Mouse (Mus musculus) heart, adult 18-20 months (tissue): Measurements from ENCODE around the gene Galnt17. TPM values are rescaled to one million over a fixed set of nuclear protein-coding genes. Genes with fewer than 3 reads are reported as not detected.

ENCODE experiments used
- DNase-seq, 2 experiments: peaks; one replicate each; pipeline ENCODE4 v3.0.0; 2021 to 2022; ENCODE audit warnings: mixed read lengths in 1 of 2
- total RNA-seq, 2 experiments: library from RNA; stranded (reverse); gene quantifications; 2 replicates each; pipeline ENCODE4 v1.2.3; 2021

Gene Galnt17
- total RNA-seq, 2 experiments from 2014 or later: 3.2 to 4.0 TPM

DNA sequence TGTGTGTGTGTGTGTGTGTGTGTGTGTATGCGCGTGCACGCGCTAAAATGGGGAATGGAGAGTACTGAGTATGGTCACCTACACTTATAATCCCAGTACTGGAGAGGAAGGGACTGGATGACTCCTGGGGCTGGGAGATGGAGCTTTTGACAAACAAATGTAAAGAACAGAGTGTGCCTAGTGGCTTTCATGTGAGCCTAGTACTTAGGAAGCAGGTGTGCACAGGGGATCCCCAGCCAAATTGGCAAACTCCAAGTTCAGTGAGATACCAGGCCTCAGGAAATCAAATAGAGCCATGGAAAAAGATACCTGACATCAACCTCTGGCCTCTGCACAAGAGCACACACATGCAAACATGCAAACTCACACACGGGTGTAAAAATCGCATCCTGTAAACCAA, 61.7 kb downstream of the Galnt17 start:
- no peak for DNase-seq

DNA sequence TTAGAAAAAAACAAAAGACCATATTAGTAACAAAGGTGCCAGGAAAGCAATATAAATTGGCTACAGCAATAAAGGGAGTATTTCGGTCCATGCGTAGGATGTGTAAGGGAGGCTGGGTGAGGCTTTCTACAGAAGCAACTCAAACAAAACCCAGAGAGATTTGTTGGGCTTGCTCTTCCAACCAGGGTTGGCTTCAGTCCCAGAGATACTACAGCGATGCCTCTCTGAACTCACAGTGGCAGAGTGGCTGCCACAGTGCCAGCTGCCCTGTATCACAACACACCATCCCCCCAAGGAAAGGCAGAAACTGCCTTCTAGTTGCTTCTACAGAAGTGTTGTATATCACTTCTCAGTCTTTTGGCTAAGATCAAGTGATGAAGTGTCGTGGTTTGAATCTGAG, 66.6 kb downstream of the Galnt17 start:
- DNase-seq: no peak

DNA sequence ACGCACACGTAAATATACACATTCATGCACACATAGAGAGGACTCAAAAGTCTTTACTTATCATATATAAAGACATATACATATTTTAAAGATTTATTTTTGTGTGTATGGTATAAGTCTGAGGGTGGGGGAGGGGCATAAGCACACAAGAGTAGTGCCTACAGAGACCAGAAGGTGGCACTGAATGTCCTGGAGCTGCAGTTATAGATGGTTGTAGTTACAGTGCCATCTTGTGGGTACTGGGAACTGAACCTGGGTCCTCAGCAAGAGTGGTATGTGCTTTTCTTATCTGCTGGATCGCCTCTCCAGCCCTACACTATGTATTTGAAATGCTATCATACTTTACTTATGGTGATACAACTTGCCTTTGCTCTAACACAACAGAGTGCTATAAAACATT, 68.5 kb downstream of the Galnt17 start:
- no peak for DNase-seq

DNA sequence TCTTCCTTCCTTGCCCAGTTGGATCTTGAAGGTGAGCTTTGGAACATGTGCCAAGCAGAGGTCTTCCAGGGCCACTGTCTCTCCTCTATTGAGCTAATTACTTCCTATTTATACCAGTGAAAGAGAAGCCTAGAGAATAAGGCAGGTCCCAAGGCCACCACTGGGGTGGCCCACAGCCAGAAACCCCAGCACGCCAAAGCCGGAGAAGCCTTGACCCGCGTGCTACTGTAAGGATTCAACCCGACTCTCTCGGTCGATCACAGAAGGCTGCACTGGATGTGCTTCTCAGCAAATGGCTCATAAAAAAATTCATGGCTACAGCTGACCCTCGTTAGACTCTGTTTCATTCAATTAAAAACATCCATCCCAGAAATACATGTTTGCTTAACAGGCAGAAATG, 71.4 kb downstream of the Galnt17 start:
- DNase-seq: no peak

DNA sequence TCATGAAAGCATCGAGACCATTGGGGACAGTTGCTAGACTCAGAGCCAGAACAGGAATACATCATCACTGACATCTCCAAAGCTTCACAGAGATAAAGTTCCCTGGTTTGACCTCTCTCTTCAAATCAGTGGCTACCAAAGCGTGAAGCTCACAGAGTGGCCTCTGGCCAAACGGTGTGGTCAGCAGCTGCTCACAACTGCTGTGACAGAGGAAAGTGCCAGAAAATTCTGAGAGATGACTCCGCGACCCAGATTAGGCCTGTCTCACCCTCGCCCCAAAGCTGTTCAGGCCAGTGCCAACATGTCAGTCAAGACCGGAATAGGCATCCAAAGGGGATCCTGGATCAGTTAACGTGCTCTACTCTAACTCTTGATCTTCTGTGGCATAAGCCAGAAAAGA, 74.5 kb downstream of the Galnt17 start:
- DNase-seq: peak; percentile 48 to 55

DNA sequence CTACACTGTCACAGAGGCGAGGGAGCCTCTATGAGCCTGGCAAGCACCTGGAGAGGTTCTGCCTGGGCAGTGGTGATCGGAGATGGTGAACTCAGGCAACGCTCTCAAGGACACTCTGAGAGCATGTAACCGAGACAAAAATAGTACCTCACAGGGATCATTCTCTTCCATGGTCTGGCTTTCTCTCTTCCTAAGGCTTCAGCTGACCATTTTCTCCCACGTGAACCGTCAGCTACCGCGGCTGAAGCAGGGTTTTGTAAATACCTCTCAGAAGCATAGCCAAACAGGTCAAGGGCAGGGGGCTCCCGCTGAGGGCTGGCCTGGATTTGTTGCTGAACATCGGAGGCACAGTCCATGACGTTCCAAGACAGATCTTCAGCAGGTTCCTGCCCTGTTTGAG, 77.2 kb downstream of the Galnt17 start:
- peak; percentile 66 to 74 for DNase-seq

DNA sequence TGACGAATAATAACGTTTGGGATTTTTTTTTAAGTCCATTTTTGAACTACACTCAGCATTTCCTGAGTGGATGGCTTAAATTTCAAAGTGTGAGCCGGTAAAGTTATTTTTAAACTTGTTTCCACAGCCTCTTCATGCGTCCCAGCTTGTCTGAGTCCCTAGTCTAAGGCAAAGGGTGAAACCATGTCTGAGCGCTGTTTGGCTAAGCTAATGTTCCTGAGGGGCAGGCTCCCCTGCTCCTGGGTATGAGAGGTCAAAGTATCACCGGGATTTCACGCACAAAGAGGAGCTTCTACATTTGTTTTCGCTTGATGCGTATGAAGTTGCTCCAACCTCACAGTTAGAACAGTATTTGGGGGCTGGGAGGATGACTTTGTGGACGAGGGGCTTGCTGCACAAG, 78.6 kb downstream of the Galnt17 start:
- peak; percentile 26 to 43 for DNase-seq

DNA sequence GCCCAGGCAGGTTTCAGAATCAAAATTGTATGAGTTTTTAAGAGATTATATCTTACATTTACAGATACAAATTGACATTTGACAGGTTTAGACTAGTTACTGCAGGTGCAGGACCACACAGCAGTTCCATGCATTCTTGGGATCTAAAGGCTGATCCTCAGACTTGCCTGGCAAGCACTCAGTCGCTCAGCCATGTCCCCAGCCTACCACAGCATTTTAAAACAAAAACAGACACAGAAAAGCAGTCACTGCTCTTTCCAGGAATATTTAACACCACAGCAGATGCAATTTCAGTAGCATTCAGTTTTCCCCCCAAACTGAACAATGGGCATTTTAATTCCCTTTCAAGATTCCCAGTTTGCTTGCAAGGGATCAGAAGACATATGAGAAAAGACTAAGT, 84.9 kb downstream of the Galnt17 start:
- no peak for DNase-seq

DNA sequence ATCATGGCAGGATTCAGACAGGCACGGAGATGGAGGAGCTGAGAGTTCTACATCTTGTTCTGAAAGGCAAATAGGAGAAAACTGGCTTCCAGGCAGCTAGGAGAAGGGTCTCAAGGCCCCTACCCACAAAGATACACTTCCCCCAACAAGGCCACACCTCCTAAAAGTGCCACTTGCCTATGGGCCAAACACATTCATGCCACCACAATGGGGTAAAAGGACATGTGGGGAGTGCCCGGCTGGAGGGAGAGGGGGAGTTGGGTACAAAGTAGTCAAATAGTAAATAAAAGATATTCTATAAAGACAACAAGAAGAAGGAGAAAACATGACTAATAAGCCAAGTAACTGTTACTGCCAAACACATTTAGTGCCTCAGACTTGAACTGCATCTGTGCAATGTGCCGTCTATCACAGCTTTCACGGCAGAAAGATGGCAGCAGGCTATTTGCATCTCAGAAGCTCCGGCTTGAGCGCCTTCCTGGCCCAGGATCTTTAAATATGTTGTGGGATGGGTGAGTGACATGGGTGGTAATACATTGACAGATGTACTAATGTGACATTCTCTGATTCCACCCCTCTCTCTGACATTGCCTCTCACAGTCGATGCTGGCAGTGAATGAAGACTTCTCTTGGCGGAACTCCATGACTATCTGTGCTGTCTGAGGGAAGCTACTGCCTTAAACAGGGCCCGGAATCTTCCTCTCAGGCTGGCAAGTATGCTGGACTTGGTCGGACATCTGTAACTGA, 85.6 kb downstream of the Galnt17 start:
- no peak for DNase-seq

DNA sequence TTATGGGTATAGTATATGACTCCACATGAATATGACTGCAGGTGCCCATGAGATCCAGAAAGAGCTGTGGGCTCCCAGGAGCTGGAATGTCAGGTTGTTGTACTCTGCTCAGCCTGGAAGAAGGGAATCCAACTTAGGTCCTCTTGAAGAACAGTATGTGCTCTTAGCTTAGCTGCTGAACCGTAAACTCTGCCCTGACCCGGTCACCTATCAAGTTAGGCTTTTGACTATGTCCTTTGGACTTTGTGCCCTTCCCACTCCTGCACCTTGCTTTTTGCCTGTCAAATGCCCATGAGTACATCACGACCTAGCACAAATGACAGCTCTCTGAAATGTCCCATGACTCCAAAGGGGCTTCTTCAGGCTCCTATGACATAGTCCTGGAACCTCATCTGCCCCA, 90.1 kb downstream of the Galnt17 start:
- no peak for DNase-seq

DNA sequence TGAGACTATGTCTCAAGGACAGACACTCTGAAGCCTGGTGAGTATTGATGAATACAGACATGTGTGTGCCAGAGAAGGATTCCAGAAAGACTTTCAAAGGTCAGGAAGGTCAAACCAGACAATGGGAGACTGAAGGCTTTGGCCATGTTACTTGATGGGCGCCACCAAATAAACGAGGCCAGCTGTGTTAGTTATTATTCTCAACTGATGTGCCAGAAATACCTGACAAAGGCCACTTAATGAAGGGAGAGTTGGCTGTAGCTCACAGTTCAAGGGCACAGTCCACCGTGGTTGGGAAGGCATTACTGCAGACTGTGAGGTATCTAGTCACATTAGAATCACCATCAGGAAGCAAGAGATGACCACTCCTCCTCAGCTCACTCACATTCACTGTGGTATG, 96.7 kb downstream of the Galnt17 start:
- no peak for DNase-seq

DNA sequence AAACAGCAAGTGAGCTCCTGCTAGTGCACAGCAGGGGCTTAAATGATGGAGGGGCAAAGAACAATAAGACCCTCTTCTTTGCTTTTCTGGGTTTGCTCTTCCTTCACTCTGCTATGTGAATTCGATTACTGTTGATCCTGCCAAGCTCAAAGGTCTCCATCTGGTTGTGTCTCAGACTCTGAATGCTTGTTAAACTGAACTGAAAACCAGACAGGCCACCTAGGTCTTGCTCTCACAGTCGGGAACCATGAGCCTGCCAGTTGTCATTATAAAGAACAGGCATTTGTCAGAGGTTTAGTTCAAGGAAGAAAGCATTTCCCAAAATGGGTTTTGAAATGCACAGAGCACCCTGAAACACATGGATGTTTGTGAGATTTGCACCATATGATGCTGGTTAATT, 107.2 kb downstream of the Galnt17 start:
- no peak for DNase-seq

DNA sequence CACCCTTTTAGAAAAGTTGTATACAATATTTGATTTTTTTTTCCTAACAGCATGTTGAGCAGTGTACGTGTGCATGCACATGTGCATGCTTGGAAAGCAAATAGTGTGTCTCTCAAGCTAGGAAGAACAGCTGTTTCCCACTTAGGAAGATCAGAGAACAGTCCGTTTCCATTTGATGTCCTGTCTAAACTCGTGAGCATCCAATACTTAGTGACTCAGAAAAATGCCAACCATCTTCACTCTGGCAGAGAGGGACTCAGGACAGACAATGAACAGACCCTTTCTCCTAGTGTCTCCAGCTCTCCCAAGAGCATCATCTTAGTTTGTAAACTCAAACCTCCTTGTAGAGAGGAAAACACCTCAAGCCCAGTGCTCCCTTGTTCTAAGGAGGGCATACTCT, 116.0 kb downstream of the Galnt17 start:
- DNase-seq: no peak

DNA sequence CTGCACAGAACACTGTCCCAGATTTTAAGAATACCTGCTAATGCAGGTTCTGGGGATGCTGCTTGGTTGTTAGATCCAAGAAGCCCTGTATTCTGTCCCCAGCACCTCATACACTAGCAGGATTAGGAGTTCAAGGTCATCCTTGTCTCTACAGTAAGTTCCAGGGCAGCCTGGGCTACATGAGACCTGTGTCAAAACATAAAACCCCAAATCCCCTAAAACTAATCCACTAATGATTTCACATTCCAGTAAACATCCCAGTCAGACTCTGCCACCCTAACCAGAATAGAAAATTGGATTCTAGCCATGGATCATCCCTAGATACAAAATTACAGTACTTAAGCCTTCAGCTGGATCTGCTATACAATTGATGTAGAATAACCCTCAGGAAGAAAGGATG, 123.7 kb downstream of the Galnt17 start:
- no peak for DNase-seq

DNA sequence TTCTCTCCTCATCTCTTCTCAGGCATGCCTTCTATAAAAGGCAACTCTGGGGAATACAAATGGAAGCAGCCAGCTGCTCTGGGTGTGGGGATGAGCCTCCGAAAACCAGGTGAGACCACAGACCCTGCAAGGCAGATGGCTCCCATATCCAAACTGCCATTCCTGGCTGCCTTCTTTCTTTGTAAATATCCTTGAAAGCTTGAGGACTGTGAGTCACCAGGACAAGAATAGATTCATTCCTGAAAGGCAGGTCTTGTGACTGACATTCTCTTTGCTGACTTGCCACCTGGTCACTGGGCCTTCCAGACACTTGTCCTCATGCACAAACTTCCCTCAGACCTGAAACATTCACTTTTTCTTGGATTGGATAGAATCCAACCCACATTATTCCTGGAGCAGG, 127.1 kb downstream of the Galnt17 start:
- peak; percentile 56 to 63 for DNase-seq

DNA sequence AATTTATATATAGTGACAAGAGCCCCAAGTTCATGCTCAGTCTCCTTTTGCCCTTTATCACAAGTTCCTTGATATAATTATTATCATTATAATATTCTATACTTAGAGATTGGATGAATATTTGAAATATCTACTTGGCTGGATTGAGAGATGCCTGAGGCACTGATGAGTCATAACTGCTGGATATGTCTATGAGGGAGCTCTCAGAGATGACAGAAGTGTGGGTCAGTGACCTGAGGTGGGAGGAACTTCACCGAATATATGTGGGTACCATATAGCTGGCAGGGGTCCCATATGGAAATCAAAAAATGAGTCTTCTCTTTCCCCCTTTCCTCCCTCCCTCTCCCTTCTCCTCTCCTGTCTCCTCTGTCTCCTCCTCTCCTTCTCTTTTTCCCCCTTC, 127.5 kb downstream of the Galnt17 start:
- no peak for DNase-seq

DNA sequence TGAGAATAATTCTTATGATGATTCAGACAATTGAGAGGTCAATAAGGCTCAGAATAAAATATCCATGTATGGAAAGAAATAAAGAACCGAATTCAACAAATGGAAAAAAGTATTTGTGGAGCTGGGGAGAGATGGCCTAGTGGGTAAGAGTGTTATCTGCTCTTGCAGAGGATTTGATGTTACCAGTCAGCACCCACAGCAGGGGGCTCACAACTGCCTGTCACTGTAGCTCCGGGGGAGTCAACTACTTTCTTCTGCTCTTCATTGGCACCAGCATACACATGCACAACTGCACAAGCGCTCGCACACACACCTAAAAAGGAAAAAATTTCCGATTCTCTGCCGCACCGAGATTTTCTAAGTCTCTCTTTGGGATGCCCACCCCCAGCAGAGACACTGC, 130.4 kb downstream of the Galnt17 start:
- DNase-seq: no peak

DNA sequence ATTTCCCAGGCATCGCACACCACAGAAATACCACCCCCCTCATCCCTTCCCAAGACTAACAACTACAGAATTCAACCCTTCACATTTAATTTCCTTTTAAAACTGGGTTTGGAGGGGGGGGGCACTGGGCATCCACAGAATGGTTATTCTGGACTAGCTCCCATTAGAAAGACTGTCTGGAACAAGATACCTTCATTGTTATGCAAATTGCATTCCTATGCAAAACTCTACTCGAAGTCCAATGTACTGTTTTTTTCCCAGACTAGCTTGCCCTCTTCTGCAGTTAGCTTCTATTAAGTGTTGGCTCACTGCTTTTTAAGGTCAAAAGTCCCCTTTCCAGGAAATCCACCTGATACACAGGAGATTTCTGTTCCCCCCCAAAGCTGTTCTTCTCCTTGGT, 131.1 kb downstream of the Galnt17 start:
- DNase-seq: no peak

DNA sequence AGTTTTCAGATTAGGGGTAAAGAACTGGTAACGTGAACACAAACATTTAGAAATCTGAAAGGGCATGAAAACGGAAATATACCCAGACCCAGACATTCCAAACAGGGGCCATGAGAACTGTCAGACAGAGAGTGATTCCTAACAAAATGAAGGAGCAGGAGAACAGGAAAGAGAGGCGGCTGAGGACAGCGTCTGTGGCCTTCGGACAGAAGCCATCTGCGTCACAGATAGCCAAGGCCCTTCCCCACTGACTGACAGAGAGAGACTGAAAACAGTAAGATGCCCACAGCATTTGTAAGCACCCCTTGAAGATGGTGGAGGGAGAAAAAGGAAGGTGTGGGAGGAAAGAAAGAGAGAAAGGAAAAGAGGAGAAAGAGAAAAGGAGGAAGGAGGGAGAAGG, 139.1 kb downstream of the Galnt17 start:
- DNase-seq: no peak

DNA sequence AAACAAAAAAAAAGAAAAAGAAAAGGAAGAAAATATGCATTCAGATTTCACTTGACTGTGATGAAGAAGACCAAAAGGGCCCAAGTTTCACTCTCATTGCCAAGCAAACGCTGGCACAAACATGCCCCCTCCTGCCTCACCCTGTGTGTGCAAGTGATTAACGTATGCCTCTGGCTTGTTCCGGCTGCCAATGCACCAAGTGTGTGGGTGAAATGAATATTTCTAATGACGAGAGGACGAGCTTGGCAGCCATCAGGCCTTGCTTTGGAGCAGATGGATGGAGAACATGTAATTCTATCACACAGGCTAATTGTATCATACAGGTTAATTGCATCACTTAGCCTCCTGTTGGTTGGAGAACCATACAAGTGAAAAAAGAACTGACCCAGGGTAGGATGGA, 140.9 kb downstream of the Galnt17 start:
- DNase-seq: no peak

DNA sequence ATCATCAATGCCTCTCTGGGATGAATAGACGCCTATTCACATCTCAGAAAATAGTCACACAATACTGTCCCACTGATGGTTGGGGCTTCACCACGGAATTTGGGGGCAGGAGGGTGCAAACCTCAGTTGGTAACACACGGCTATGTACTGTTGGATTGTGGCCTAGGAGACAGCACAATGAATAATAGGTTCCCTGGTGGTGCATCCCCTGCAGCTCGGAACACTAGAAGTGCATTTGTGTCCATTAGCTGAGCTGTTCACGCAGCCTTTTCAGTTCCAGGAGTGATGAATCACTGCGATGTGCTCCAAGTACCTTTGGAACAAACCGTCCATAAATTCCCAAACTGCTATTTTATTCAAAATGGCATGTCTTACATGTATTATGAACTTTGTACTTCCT, 142.6 kb downstream of the Galnt17 start:
- DNase-seq: no peak

DNA sequence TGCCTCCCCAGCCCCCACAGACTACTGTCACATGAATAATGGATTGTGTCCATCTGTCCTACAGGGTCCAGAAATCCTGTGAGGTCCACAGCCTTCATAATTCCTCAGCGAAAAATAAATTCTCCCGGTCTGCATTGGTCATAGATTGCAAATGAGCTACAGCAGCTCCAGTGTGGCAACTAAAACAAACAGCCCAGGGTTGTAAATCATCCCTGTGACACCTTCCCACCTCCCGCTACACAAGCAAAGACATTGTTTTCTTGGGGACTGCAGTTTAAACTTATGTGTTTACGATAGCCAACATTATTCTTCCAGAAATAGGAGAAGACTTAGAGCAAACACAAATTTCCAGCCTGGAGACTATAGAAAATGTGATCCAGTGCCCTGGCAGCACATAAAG, 150.4 kb downstream of the Galnt17 start:
- no peak for DNase-seq

DNA sequence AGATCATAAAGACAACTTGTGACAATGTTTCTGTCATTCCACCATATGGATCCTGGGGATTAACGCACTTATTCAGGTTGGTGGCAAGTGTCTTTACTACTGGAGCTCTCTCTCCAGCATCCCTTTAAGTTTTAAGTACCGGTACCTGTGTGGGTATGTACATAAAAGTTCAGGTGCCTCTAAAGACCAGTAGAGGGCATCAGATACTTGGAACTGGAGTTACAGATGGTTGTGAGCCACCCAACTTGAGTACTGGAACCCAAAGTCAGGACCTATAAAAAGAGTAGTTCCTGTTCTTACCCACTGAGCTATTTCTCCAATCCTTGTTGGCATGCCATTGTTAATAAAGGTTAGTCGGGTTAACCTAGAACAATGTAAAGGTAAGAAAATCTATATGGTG, 152.0 kb downstream of the Galnt17 start:
- DNase-seq: no peak

DNA sequence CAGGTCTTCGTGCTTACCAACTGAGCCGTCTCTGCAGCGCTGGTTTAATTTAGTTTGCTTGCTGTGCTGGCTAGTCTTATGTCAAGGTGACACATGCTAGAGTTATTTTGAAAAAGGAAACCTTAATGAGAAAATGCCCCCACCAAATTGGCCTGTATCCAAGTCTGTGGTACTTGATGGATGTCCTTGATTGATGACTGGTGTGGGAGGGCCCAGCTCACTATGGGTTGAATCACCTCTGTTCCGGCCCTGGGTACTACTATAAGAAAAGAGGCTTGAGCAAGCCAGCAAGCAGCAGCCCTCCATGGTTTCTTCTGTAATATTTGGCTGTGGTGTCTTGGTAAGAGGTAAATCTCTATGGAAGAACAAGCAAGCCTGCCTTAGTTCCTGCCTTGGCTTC, 165.7 kb downstream of the Galnt17 start:
- no peak for DNase-seq

DNA sequence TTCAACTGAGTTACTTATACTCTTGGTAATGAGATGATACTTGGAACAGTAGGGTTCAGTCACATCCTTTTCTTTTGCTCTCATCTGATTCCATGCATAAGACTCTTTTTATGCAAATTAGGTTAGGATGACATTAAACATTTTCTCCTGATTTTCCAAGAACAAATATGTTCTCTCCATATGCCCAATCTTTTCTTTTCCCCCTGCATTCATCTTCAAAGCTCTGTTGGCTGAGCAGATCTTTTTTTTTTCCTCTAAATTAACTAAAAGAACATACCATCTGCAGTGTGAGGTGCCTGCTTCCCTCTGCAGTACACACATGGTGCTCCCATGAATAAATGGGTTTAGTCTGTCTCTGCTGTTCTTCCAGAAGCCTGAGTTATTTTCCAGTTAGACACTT, 173.5 kb downstream of the Galnt17 start:
- no peak for DNase-seq
